Mouse (Mus musculus) kidney, embryonic 15.5 days (tissue): ENCODE measurements at regions not wholly inside any gene's neighbourhood (a gene's known extent, or its start where the extent isn't known, plus 50 kb on each side); places are given as distances from the start of the nearest gene placed in this dataset.

Experiments
- ATAC-seq: fragments of 200-750 bp; cut with Nextera tagmentation; replicated peaks from 2 replicates; pipeline ENCODE4 v1.8.0; 2017; ENCODE audit warnings: moderate TSS enrichment; ENCODE audit not compliant: low FRiP score
- H3K27ac ChIP-seq: fragments of 300-500 bp; sonication (generic); 2 replicates; pipeline ENCODE4 v1.5.1; 2015; ENCODE audit warnings: mild to moderate bottlenecking, inconsistent platforms
- H3K27me3 ChIP-seq: fragments of 300-500 bp; sonication (generic); 2 replicates; pipeline ENCODE4 v1.6.1; 2015; ENCODE audit warnings: inconsistent platforms
- H3K36me3 ChIP-seq: fragments of 300-500 bp; sonication (generic); 2 replicates; pipeline ENCODE4 v1.6.1; 2015; ENCODE audit warnings: inconsistent platforms
- H3K4me1 ChIP-seq: fragments of 300-500 bp; sonication (generic); 2 replicates; pipeline ENCODE4 v1.6.1; 2015; ENCODE audit warnings: inconsistent platforms
- H3K4me2 ChIP-seq: fragments of 300-500 bp; sonication (generic); 2 replicates; pipeline ENCODE4 v1.6.1; 2015; ENCODE audit warnings: moderate library complexity, mild to moderate bottlenecking, inconsistent platforms
- H3K4me3 ChIP-seq: fragments of 300-500 bp; sonication (generic); replicated peaks from 2 replicates; pipeline ENCODE4 v1.5.1; 2015; ENCODE audit warnings: mild to moderate bottlenecking, inconsistent platforms
- H3K9ac ChIP-seq: fragments of 300-500 bp; sonication (generic); 2 replicates; pipeline ENCODE4 v1.6.1; 2015; ENCODE audit warnings: mild to moderate bottlenecking, inconsistent platforms
- H3K9me3 ChIP-seq: fragments of 300-500 bp; sonication (generic); replicated peaks from 2 replicates; pipeline ENCODE4 v1.6.1; 2016; ENCODE audit warnings: inconsistent platforms
- WGBS: fragments of 180-500 bp; shearing (Covaris S2); methylation state at CpG from one replicate; pipeline ENCODE4 v1.1.7; 2015; ENCODE audit warnings: mixed read lengths; 5-methylcytosine and 5-hydroxymethylcytosine counted together

- Histone ChIP-seq H3K4me2 (no peak overlapping the region), H3K9me3 (no peaks in the 10 kb centered on the region), H3K36me3 (no peaks in the 10 kb centered on the region), H3K4me3 (no peak overlapping the region), H3K4me1 (peaks cover 30% of the 10 kb centered on the region), H3K9ac (no peak overlapping the region), H3K27me3 (0 out of 2 replicates have a peak, but pooled peaks cover 2% of the 10 kb centered on the region), H3K27ac (no peak overlapping the region)
- WGBS, result 51% methylated on average over 4 of the region's 4 CpGs
- no peak for ATAC-seq
Observed at GRCm38 (mm10) chr13:59946509-59946908, 123.6 kb upstream of the Tut7 start.

- H3K4me2 ChIP-seq, result no peak overlapping the region
Observed at GRCm38 (mm10) chr13:59945631-59946030, 122.7 kb upstream of the Tut7 start.

GRCm38 (mm10) chr13:59943602-59944140 lies 120.7 kb upstream of the Tut7 start:
- peak overlapping the region; percentile 73 for H3K27ac ChIP-seq
- 53% methylated on average over 5 of the region's 5 CpGs for WGBS
- H3K4me2 ChIP-seq, result no peak overlapping the region

More at GRCm38 (mm10) chr13:59945631-59946030, 122.7 kb upstream of the Tut7 start:
- Histone ChIP-seq H3K9ac (no peak overlapping the region), H3K27ac (no peak overlapping the region), H3K4me3 (no peak overlapping the region), H3K27me3 (0 out of 2 replicates have a peak, but pooled peaks cover 2% of the 10 kb centered on the region), H3K9me3 (no peaks in the 10 kb centered on the region), H3K4me1 (peaks cover 38% of the 10 kb centered on the region), H3K36me3 (no peaks in the 10 kb centered on the region)
- 88% methylated on average over 1 of the region's 1 CpGs for WGBS
- no peak for ATAC-seq

GRCm38 (mm10) chr13:59943020-59943419 lies 120.1 kb upstream of the Tut7 start:
- Histone ChIP-seq H3K4me2 (no peak overlapping the region), H3K27me3 (no peaks in the 10 kb centered on the region), H3K4me1 (peaks cover 34% of the 10 kb centered on the region), H3K9me3 (no peaks in the 10 kb centered on the region), H3K27ac (peak overlapping the region; percentile 73), H3K9ac (no peak overlapping the region), H3K4me3 (no peak overlapping the region), H3K36me3 (no peaks in the 10 kb centered on the region)
- peak; percentile 63 for ATAC-seq
- 54% methylated on average over 3 of the region's 3 CpGs for WGBS

More at GRCm38 (mm10) chr13:59943602-59944140, 120.7 kb upstream of the Tut7 start:
- Histone ChIP-seq H3K36me3 (no peaks in the 10 kb centered on the region), H3K4me3 (no peak overlapping the region), H3K4me1 (peaks cover 37% of the 10 kb centered on the region), H3K9ac (no peak overlapping the region), H3K27me3 (no peaks in the 10 kb centered on the region), H3K9me3 (no peaks in the 10 kb centered on the region)
- no peak for ATAC-seq

GRCm38 (mm10) chr13:59941519-59941918 lies 118.6 kb upstream of the Tut7 start:
- Histone ChIP-seq H3K27me3 (no peaks in the 10 kb centered on the region), H3K9me3 (no peaks in the 10 kb centered on the region), H3K4me3 (no peak overlapping the region), H3K9ac (no peak overlapping the region), H3K4me2 (peak overlapping the region; percentile 43; the same call in 1 of the 2 replicates), H3K27ac (0 out of 2 replicates have a peak overlapping the region, but pooled peaks have one; percentile 6), H3K36me3 (no peaks in the 10 kb centered on the region), H3K4me1 (peaks cover 29% of the 10 kb centered on the region)
- ATAC-seq, result no peak
- 67% methylated on average over 3 of the region's 3 CpGs for WGBS

GRCm38 (mm10) chr13:59940414-59941205 lies 117.7 kb upstream of the Tut7 start:
- H3K9ac ChIP-seq, result no peak overlapping the region
- H3K4me1 ChIP-seq, result peaks cover 29% of the 10 kb centered on the region
- no peaks in the 10 kb centered on the region for H3K9me3 ChIP-seq
- no peak overlapping the region for H3K27ac ChIP-seq
- H3K27me3 ChIP-seq, result no peaks in the 10 kb centered on the region
- H3K36me3 ChIP-seq, result no peaks in the 10 kb centered on the region
- no peak overlapping the region for H3K4me3 ChIP-seq
- H3K4me2 ChIP-seq, result peak overlapping the region; percentile 43
- ATAC-seq, result no peak
- 30% methylated on average over 16 of the region's 16 CpGs for WGBS

GRCm38 (mm10) chr13:59939886-59940285 lies 116.9 kb upstream of the Tut7 start:
- Histone ChIP-seq H3K9ac (no peak overlapping the region), H3K9me3 (no peaks in the 10 kb centered on the region), H3K4me2 (no peak overlapping the region), H3K4me3 (no peak overlapping the region), H3K27me3 (no peaks in the 10 kb centered on the region), H3K27ac (no peak overlapping the region), H3K4me1 (peaks cover 29% of the 10 kb centered on the region), H3K36me3 (no peaks in the 10 kb centered on the region)
- ATAC-seq, result no peak
- 58% methylated on average over 5 of the region's 5 CpGs for WGBS

GRCm38 (mm10) chr13:59937147-59937546 lies 114.2 kb upstream of the Tut7 start:
- Histone ChIP-seq H3K9ac (no peak overlapping the region), H3K4me1 (peaks cover 17% of the 10 kb centered on the region), H3K4me2 (no peak overlapping the region), H3K36me3 (no peaks in the 10 kb centered on the region), H3K9me3 (no peaks in the 10 kb centered on the region), H3K4me3 (no peak overlapping the region), H3K27me3 (no peaks in the 10 kb centered on the region), H3K27ac (no peak overlapping the region)
- no peak for ATAC-seq
- WGBS, result 72% methylated on average over 3 of the region's 3 CpGs

- Histone ChIP-seq H3K4me3 (no peak overlapping the region), H3K9ac (no peak overlapping the region), H3K9me3 (no peaks in the 10 kb centered on the region), H3K27ac (no peak overlapping the region), H3K4me1 (peaks cover 9% of the 10 kb centered on the region; the same call in 1 of the 2 replicates), H3K27me3 (no peaks in the 10 kb centered on the region), H3K4me2 (no peak overlapping the region), H3K36me3 (no peaks in the 10 kb centered on the region)
- WGBS, result 42% methylated on average over 1 of the region's 1 CpGs
- ATAC-seq, result no peak
Observed at GRCm38 (mm10) chr13:59934556-59934955, 111.6 kb upstream of the Tut7 start.

- Histone ChIP-seq H3K4me1 (peaks cover 9% of the 10 kb centered on the region; the same call in 1 of the 2 replicates), H3K4me3 (no peak overlapping the region), H3K27ac (no peak overlapping the region), H3K4me2 (no peak overlapping the region), H3K9ac (no peak overlapping the region), H3K36me3 (no peaks in the 10 kb centered on the region), H3K9me3 (no peaks in the 10 kb centered on the region), H3K27me3 (no peaks in the 10 kb centered on the region)
- ATAC-seq, result no peak
- 69% methylated on average over 1 of the region's 1 CpGs for WGBS
Observed at GRCm38 (mm10) chr13:59934093-59934492, 111.1 kb upstream of the Tut7 start.

GRCm38 (mm10) chr13:59927379-59928111 lies 104.6 kb upstream of the Tut7 start:
- Histone ChIP-seq H3K27ac (peak overlapping the region; percentile 71), H3K4me3 (no peak overlapping the region), H3K36me3 (no peaks in the 10 kb centered on the region), H3K27me3 (no peaks in the 10 kb centered on the region), H3K4me2 (no peak overlapping the region), H3K9ac (no peak overlapping the region), H3K4me1 (peaks cover 15% of the 10 kb centered on the region), H3K9me3 (no peaks in the 10 kb centered on the region)
- WGBS, result 34% methylated on average over 12 of the region's 12 CpGs
- ATAC-seq, result peak; percentile 60
